8 mouse cellular contexts compared by ENCODE assay signal in the genomic region with DNA sequence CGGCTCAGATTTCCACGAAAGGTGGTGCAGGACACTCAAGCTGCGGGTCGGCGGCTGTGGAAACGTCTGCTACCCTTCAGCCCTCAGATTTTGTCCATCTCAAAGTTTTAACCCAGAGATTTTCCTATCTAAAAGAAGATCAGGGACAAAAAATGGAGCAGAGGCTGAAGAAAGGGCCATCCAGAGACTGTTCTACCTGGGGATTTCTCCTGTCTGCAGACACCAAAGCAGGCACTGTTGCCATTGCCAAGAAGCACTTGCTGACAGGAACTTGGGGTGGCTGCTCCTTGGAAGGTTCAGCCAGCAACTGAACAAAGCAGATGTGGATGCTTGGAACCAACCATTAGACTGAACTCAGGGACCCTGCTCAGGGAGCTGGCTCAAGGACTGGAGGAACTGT. TPM values are rescaled to one million over a fixed set of nuclear protein-coding genes. Genes with fewer than 3 reads are reported as not detected.
DNase-seq lines count a peak whose midpoint lies in the region; ATAC-seq and TF ChIP-seq lines count a peak whose summit lies in the region.

Gene Gm10184 (minus strand): TSS at position 101 of the 400 bp plus-strand sequence.

- no peak within 1 kb of the TSS for H3K4me2 ChIP-seq in heart, embryonic 15.5 days
- no peak within 1 kb of the TSS for H3K4me2 ChIP-seq in liver, embryonic 16.5 days (ENCODE audit: low read depth, low read length)

- no peaks in the 10 kb centered on the region for H3K27me3 ChIP-seq in heart, embryonic 15.5 days
- no peaks in the 10 kb centered on the region for H3K27me3 ChIP-seq in liver, embryonic 16.5 days (ENCODE audit: control insufficient read depth, insufficient read depth, low read depth, low read length)

- no peak for TF ChIP-seq CTCF in layer of hippocampus, adult 2 months (conservative IDR thresholded peaks at IDR 0.05)

- H3K36me3 ChIP-seq in heart, embryonic 15.5 days: no peaks in the 10 kb centered on the region
- no peaks in the 10 kb centered on the region for H3K36me3 ChIP-seq in liver, embryonic 16.5 days (ENCODE audit: control insufficient read depth, insufficient read depth)

- no peaks in the 10 kb centered on the region for H3K9me3 ChIP-seq in heart, embryonic 15.5 days (replicated peaks)
- no peaks in the 10 kb centered on the region for H3K9me3 ChIP-seq in liver, embryonic 16.5 days (replicated peaks; ENCODE audit: control insufficient read depth, low read length)

- no peak for DNase-seq in layer of hippocampus, postnatal 10 days (ENCODE audit: low spot score in 2 of 2)
- no peak for DNase-seq in layer of hippocampus, adult 2 months (ENCODE audit: low spot score in 2 of 2)
- no peak for DNase-seq in adrenal gland, postnatal 25 days
- DNase-seq in T-cell, adult 2 months (ENCODE audit: low spot score): no peak
- DNase-seq in urinary bladder, postnatal 4 days (ENCODE audit: low spot score in 2 of 2): no peak
- no peak for DNase-seq in right cerebral cortex, postnatal 25 days

- no peak within 1 kb of the TSS for H3K9ac ChIP-seq in heart, embryonic 15.5 days
- H3K9ac ChIP-seq in liver, embryonic 16.5 days (ENCODE audit: low read depth, low read length): no peak within 1 kb of the TSS

- 86% methylated on average over 6 of the region's 6 CpGs for WGBS in heart, embryonic 15.5 days
- WGBS in liver, embryonic 16.5 days (ENCODE audit: insufficient replicate concordance): 67% methylated on average over 6 of the region's 6 CpGs

- no peak within 1 kb of the TSS for H3K4me3 ChIP-seq in layer of hippocampus, adult 2 months
- H3K4me3 ChIP-seq in heart, embryonic 15.5 days: no peak within 1 kb of the TSS
- H3K4me3 ChIP-seq in liver, embryonic 16.5 days (ENCODE audit: low read depth, low read length): no peak within 1 kb of the TSS

- no peak for ATAC-seq in heart, embryonic 15.5 days (replicated peaks; ENCODE audit: insufficient number of reproducible peaks, insufficient read depth, low FRiP score, low read depth)
- ATAC-seq in liver, embryonic 16.5 days (ENCODE audit: low read depth): no peak

- H3K4me1 ChIP-seq in heart, embryonic 15.5 days (replicated peaks): no peaks in the 10 kb centered on the region
- no peaks in the 10 kb centered on the region for H3K4me1 ChIP-seq in liver, embryonic 16.5 days (ENCODE audit: control insufficient read depth, low read depth, low read length)

- H3K27ac ChIP-seq in layer of hippocampus, adult 2 months: no peak within 1 kb of the TSS
- no peak within 1 kb of the TSS for H3K27ac ChIP-seq in heart, embryonic 15.5 days
- no peak within 1 kb of the TSS for H3K27ac ChIP-seq in liver, embryonic 16.5 days (ENCODE audit: low read length)

RNA-seq across cellular contexts. Expression of gene Gm10184, which starts in this region (rescaled TPM):
- total RNA-seq in layer of hippocampus, postnatal 10 days (2021): 10 to 100 TPM; 10.4 to 13.0 TPM
- total RNA-seq in layer of hippocampus, adult 2 months (2021): 1 to 10 TPM; 6.6 to 7.6 TPM
- total RNA-seq in adrenal gland, postnatal 25 days (2021): 11.1 and 12.3 TPM in 2 replicates
- 31.6 and 39.4 TPM in 2 replicates for polyA plus RNA-seq in heart, embryonic 15.5 days (2015; fragmentation: Nextera tagmentation; extraction: Ambion mirVana)
- 24.3 and 30.0 TPM in 2 replicates for polyA plus RNA-seq in liver, embryonic 16.5 days (2015; fragmentation: Nextera tagmentation; extraction: Ambion mirVana)
